Mouse (Mus musculus): Measurements from ENCODE around the gene Avpr2.

GRCm38 (mm10) chrX:73897959-73898358 is 6.1 kb downstream of the Avpr2 start:
- no peak for TF ChIP-seq CTCF (conservative IDR thresholded peaks at IDR 0.05; ENCODE audit: insufficient read depth, insufficient read length, low read depth, low read length)
- no peak for TF ChIP-seq POLR2A (IDR thresholded peaks at IDR 0.05; ENCODE audit: low read depth, low read length)

Data from kidney, adult 2 months (tissue).